Mouse (Mus musculus) lung, postnatal 4 days (tissue): Measurements from ENCODE around the gene Hs3st1.
A peak's percentile ranks its signal among the peaks of the same experiment; 100 is the strongest.
"Not testable (repeated sequence)": the region's sequence is repeated elsewhere in the genome, so short reads cannot be mapped to it uniquely, and the experiment has no call there.

ENCODE experiments used
- DNase-seq, 2 experiments: peaks; one replicate each; pipeline ENCODE4 v3.0.0; 2021

The Hs3st1 gene

GRCm38 (mm10) chr5:39755375-39755774 is at the start of gene Hs3st1:
Gene Hs3st1, minus strand, starts transcription at chr5:39755475.
- DNase-seq: not testable (repeated sequence)

GRCm38 (mm10) chr5:39804663-39805062 is 49.4 kb upstream of the Hs3st1 start:
- DNase-seq: no peak

- no peak for DNase-seq
Measured at GRCm38 (mm10) chr5:39803941-39804340, 48.7 kb upstream of the Hs3st1 start.

GRCm38 (mm10) chr5:39803457-39803856 is 48.2 kb upstream of the Hs3st1 start:
- no peak for DNase-seq

- DNase-seq: no peak
Measured at GRCm38 (mm10) chr5:39802110-39802509, 46.8 kb upstream of the Hs3st1 start.

GRCm38 (mm10) chr5:39777094-39777710 is 21.9 kb upstream of the Hs3st1 start:
- DNase-seq: no peak

- DNase-seq: no peak
Measured at GRCm38 (mm10) chr5:39771680-39772348, 16.5 kb upstream of the Hs3st1 start.

GRCm38 (mm10) chr5:39761682-39762456 is 6.6 kb upstream of the Hs3st1 start:
- DNase-seq: no peak

- peak in 1 of 2 experiments; percentile 4 for DNase-seq
Measured at GRCm38 (mm10) chr5:39758890-39759475, 3.7 kb upstream of the Hs3st1 start.

GRCm38 (mm10) chr5:39736843-39737242 is 18.4 kb downstream of the Hs3st1 start:
- no peak for DNase-seq

GRCm38 (mm10) chr5:39733750-39734443 is 21.4 kb downstream of the Hs3st1 start:
- no peak for DNase-seq

- no peak for DNase-seq
Measured at GRCm38 (mm10) chr5:39733013-39733749, 22.1 kb downstream of the Hs3st1 start.

GRCm38 (mm10) chr5:39715694-39716550 is 39.4 kb downstream of the Hs3st1 start:
- no peak for DNase-seq

GRCm38 (mm10) chr5:39715193-39715592 is 40.1 kb downstream of the Hs3st1 start:
- peak; percentile 38 to 58 for DNase-seq

- DNase-seq: no peak
Measured at GRCm38 (mm10) chr5:39705539-39705938, 49.7 kb downstream of the Hs3st1 start.

- no peak for DNase-seq
Measured at GRCm38 (mm10) chr5:39660826-39661225, 94.4 kb downstream of the Hs3st1 start.

- no peak for DNase-seq
Measured at GRCm38 (mm10) chr5:39659417-39659816, 95.9 kb downstream of the Hs3st1 start.

- DNase-seq: peak in 1 of 2 experiments; percentile 10
Measured at GRCm38 (mm10) chr5:39644827-39645380, 110.4 kb downstream of the Hs3st1 start.

GRCm38 (mm10) chr5:39643924-39644826 is 111.1 kb downstream of the Hs3st1 start:
- DNase-seq: peak; percentile 91
